Mouse (Mus musculus): Measurements from ENCODE around the gene Kif17. TPM values are rescaled to one million over a fixed set of nuclear protein-coding genes. Genes with fewer than 3 reads are reported as not detected.
A peak's percentile ranks its signal among the peaks of the same experiment; 100 is the strongest.

Kif17 gene
- total and polyA plus RNA-seq, 2 experiments from 2014 or later, result 5.0 to 6.3 TPM

GRCm38 (mm10) chr4:138220761-138221160, 29.5 kb upstream of the Kif17 start:
- Histone ChIP-seq H3K4me3 (ENCODE audit: low read depth, low read length) (no peak overlapping the region), H3K4me1 (ENCODE audit: insufficient read depth, low read length) (peaks cover 7% of the 10 kb centered on the region), H3K4me2 (ENCODE audit: low read depth, low read length, poor library complexity, severe bottlenecking) (no peak overlapping the region), H3K36me3 (ENCODE audit: insufficient read depth, low read length) (peaks cover 28% of the 10 kb centered on the region), H3K9ac (replicated peaks; ENCODE audit: low read length, poor library complexity, severe bottlenecking) (no peak overlapping the region), H3K27ac (ENCODE audit: low read depth, low read length) (no peak overlapping the region), H3K27me3 (ENCODE audit: insufficient read depth, low read length) (no peaks in the 10 kb centered on the region), H3K9me3 (ENCODE audit: low read length) (no peaks in the 10 kb centered on the region)
- TF ChIP-seq CTCF (IDR thresholded peaks at IDR 0.05), result no peak
- ATAC-seq (ENCODE audit: low FRiP score) (no peak), DNase-seq (ENCODE audit: low spot score) (no peak)
- 88% methylated on average over 7 of the region's 7 CpGs for WGBS

GRCm38 (mm10) chr4:138221406-138221805, 28.8 kb upstream of the Kif17 start:
- Histone ChIP-seq H3K27me3 (ENCODE audit: insufficient read depth, low read length) (no peaks in the 10 kb centered on the region), H3K27ac (ENCODE audit: low read depth, low read length) (no peak overlapping the region), H3K4me3 (ENCODE audit: low read depth, low read length) (no peak overlapping the region), H3K36me3 (ENCODE audit: insufficient read depth, low read length) (peaks cover 31% of the 10 kb centered on the region), H3K9me3 (ENCODE audit: low read length) (no peaks in the 10 kb centered on the region), H3K4me1 (ENCODE audit: insufficient read depth, low read length) (peaks cover 7% of the 10 kb centered on the region), H3K9ac (replicated peaks; ENCODE audit: low read length, poor library complexity, severe bottlenecking) (no peak overlapping the region), H3K4me2 (ENCODE audit: low read depth, low read length, poor library complexity, severe bottlenecking) (no peak overlapping the region)
- WGBS, result 90% methylated on average over 5 of the region's 5 CpGs
- TF ChIP-seq CTCF (IDR thresholded peaks at IDR 0.05), result no peak
- ATAC-seq (ENCODE audit: low FRiP score), result no peak
- DNase-seq (ENCODE audit: low spot score), result no peak

- H3K4me2 ChIP-seq (ENCODE audit: low read depth, low read length, poor library complexity, severe bottlenecking), result no peak overlapping the region
- TF ChIP-seq CTCF (IDR thresholded peaks at IDR 0.05), result no peak
- no peaks in the 10 kb centered on the region for H3K27me3 ChIP-seq (ENCODE audit: insufficient read depth, low read length)
- H3K36me3 ChIP-seq (ENCODE audit: insufficient read depth, low read length), result peaks cover 36% of the 10 kb centered on the region
- no peak overlapping the region for H3K4me3 ChIP-seq (ENCODE audit: low read depth, low read length)
- H3K4me1 ChIP-seq (ENCODE audit: insufficient read depth, low read length), result peaks cover 7% of the 10 kb centered on the region
- no peak overlapping the region for H3K9ac ChIP-seq (replicated peaks; ENCODE audit: low read length, poor library complexity, severe bottlenecking)
- H3K9me3 ChIP-seq (ENCODE audit: low read length), result no peaks in the 10 kb centered on the region
- no peak overlapping the region for H3K27ac ChIP-seq (ENCODE audit: low read depth, low read length)
- no peak for ATAC-seq (ENCODE audit: low FRiP score)
- no peak for DNase-seq (ENCODE audit: low spot score)
- 85% methylated on average over 5 of the region's 5 CpGs for WGBS
These were observed 27.8 kb upstream of the Kif17 start for GRCm38 (mm10) chr4:138222396-138222795.

GRCm38 (mm10) chr4:138223623-138224022, 26.6 kb upstream of the Kif17 start:
- Histone ChIP-seq H3K9ac (replicated peaks; ENCODE audit: low read length, poor library complexity, severe bottlenecking) (no peak overlapping the region), H3K9me3 (ENCODE audit: low read length) (no peaks in the 10 kb centered on the region), H3K4me3 (ENCODE audit: low read depth, low read length) (no peak overlapping the region), H3K36me3 (ENCODE audit: insufficient read depth, low read length) (peaks cover 48% of the 10 kb centered on the region), H3K4me2 (ENCODE audit: low read depth, low read length, poor library complexity, severe bottlenecking) (no peak overlapping the region), H3K27ac (ENCODE audit: low read depth, low read length) (no peak overlapping the region), H3K4me1 (ENCODE audit: insufficient read depth, low read length) (no peaks in the 10 kb centered on the region), H3K27me3 (ENCODE audit: insufficient read depth, low read length) (no peaks in the 10 kb centered on the region)
- no peak for ATAC-seq (ENCODE audit: low FRiP score)
- 88% methylated on average over 10 of the region's 10 CpGs for WGBS
- DNase-seq (ENCODE audit: low spot score), result no peak
- TF ChIP-seq CTCF (IDR thresholded peaks at IDR 0.05), result no peak

- TF ChIP-seq CTCF (IDR thresholded peaks at IDR 0.05), result no peak
- ATAC-seq (ENCODE audit: low FRiP score) (no peak), DNase-seq (ENCODE audit: low spot score) (peak; percentile 51)
- no peaks in the 10 kb centered on the region for H3K27me3 ChIP-seq (ENCODE audit: insufficient read depth, low read length)
- WGBS, result 57% methylated on average over 27 of the region's 27 CpGs
- peaks cover 7% of the 10 kb centered on the region for H3K4me1 ChIP-seq (ENCODE audit: insufficient read depth, low read length)
- no peaks in the 10 kb centered on the region for H3K9me3 ChIP-seq (ENCODE audit: low read length)
- no peak overlapping the region for H3K9ac ChIP-seq (replicated peaks; ENCODE audit: low read length, poor library complexity, severe bottlenecking)
- H3K4me2 ChIP-seq (ENCODE audit: low read depth, low read length, poor library complexity, severe bottlenecking), result no peak overlapping the region
- H3K27ac ChIP-seq (ENCODE audit: low read depth, low read length), result no peak overlapping the region
- no peak overlapping the region for H3K4me3 ChIP-seq (ENCODE audit: low read depth, low read length)
- peaks cover 27% of the 10 kb centered on the region for H3K36me3 ChIP-seq (ENCODE audit: insufficient read depth, low read length)
These were observed 3.2 kb upstream of the Kif17 start for GRCm38 (mm10) chr4:138246756-138247665.

GRCm38 (mm10) chr4:138251819-138252218, 1.6 kb downstream of the Kif17 start:
- DNase-seq (ENCODE audit: low spot score) (peak; percentile 34), ATAC-seq (ENCODE audit: low FRiP score) (no peak)
- Histone ChIP-seq H3K9me3 (ENCODE audit: low read length) (no peaks in the 10 kb centered on the region), H3K4me3 (ENCODE audit: low read depth, low read length) (peak overlapping the region; percentile 61), H3K4me2 (ENCODE audit: low read depth, low read length, poor library complexity, severe bottlenecking) (peak overlapping the region; percentile 81), H3K9ac (replicated peaks; ENCODE audit: low read length, poor library complexity, severe bottlenecking) (peak overlapping the region; percentile 70), H3K27me3 (ENCODE audit: insufficient read depth, low read length) (no peaks in the 10 kb centered on the region), H3K36me3 (ENCODE audit: insufficient read depth, low read length) (0 out of 2 replicates have a peak, but pooled peaks cover 5% of the 10 kb centered on the region), H3K4me1 (ENCODE audit: insufficient read depth, low read length) (peaks cover 15% of the 10 kb centered on the region), H3K27ac (ENCODE audit: low read depth, low read length) (no peak overlapping the region)
- TF ChIP-seq CTCF (IDR thresholded peaks at IDR 0.05), result peak; percentile 59
- WGBS, result 0% methylated on average over 14 of the region's 14 CpGs

Data from midbrain, postnatal 0 days (tissue).